8 mouse cellular contexts compared by ENCODE assay signal in genomic region chr5:21672812-21673635, GRCm38 (mm10). TPM values are rescaled to one million over a fixed set of nuclear protein-coding genes. Genes with fewer than 3 reads are reported as not detected.
DNase-seq lines count a peak whose midpoint lies in the region; ATAC-seq and TF ChIP-seq lines count a peak whose summit lies in the region.
"Had no signal": no experiment of that assay in that cellular context is flagged by ENCODE, and none has a peak within 500 bp of the region (broad histone marks: within the 10 kb centered on the region; RNA-seq: fewer than 3 reads in every experiment).

No protein-coding gene starts in this region.

- peak overlapping the region; percentile 61 for H3K27ac ChIP-seq in spleen, adult 2 months (ENCODE audit: insufficient read depth, low read length)
- H3K27ac ChIP-seq in intestine, embryonic 16.5 days (ENCODE audit: low read length): 0 out of 2 replicates have a peak overlapping the region, but pooled peaks have one; percentile 3
- H3K27ac ChIP-seq in neural tube, embryonic 13.5 days (replicated peaks): peak overlapping the region; percentile 38

- peak; percentile 94 for ATAC-seq in intestine, embryonic 16.5 days
- ATAC-seq in neural tube, embryonic 13.5 days (ENCODE audit: low read depth): peak; percentile 68; the same call in 1 of the 2 replicates

- peaks cover 1% of the 10 kb centered on the region; the same call in 1 of the 2 replicates for H3K4me1 ChIP-seq in spleen, adult 2 months (ENCODE audit: control insufficient read depth, insufficient read depth, insufficient read length)
- H3K4me1 ChIP-seq in intestine, embryonic 16.5 days (ENCODE audit: control insufficient read depth, insufficient read depth, low read length): 0 out of 2 replicates have a peak, but pooled peaks cover 4% of the 10 kb centered on the region
- peaks cover 8% of the 10 kb centered on the region for H3K4me1 ChIP-seq in neural tube, embryonic 13.5 days (replicated peaks)
- H3K4me1 ChIP-seq: megakaryocyte, embryonic 14.5 days had no signal

- DNase-seq in spleen, adult 2 months (ENCODE audit: low read depth in 1 of 2, low spot score in 2 of 2): no peak
- no peak for DNase-seq in spleen, postnatal 14 days (ENCODE audit: low spot score in 2 of 2)
- DNase-seq in embryo, embryonic 11.5 days (ENCODE audit: low read depth, low spot score): peak; percentile 24
- no peak for DNase-seq in gastrocnemius, adult 8-10 months (ENCODE audit: low spot score in 2 of 2)
- no peak for DNase-seq in layer of hippocampus, postnatal 14 days (ENCODE audit: low spot score in 2 of 2)

- no peak for TF ChIP-seq POLR2A in spleen, adult 2 months (IDR thresholded peaks at IDR 0.05; ENCODE audit: low read depth, low read length)

- H3K36me3 ChIP-seq in spleen, adult 2 months (ENCODE audit: control insufficient read depth, insufficient read depth, low read length): no peaks in the 10 kb centered on the region; the same call in none of the 2 replicates
- peaks cover 6% of the 10 kb centered on the region for H3K36me3 ChIP-seq in intestine, embryonic 16.5 days (ENCODE audit: control insufficient read depth, insufficient read depth, low read length)
- H3K36me3 ChIP-seq in neural tube, embryonic 13.5 days: peaks cover 28% of the 10 kb centered on the region

- peak overlapping the region; percentile 38 for H3K4me2 ChIP-seq in intestine, embryonic 16.5 days (ENCODE audit: low read depth, low read length)
- H3K4me2 ChIP-seq in neural tube, embryonic 13.5 days: peak overlapping the region; percentile 43

- WGBS in spleen, adult 2 months: 33% methylated on average over 23 of the region's 23 CpGs
- WGBS in intestine, embryonic 16.5 days: 24% methylated on average over 23 of the region's 23 CpGs
- 43% methylated on average over 23 of the region's 23 CpGs for WGBS in neural tube, embryonic 13.5 days

- no peak for TF ChIP-seq CTCF in spleen, adult 2 months (IDR thresholded peaks at IDR 0.05; ENCODE audit: extremely low read depth, insufficient read depth, insufficient read length, insufficient replicate concordance)

- peak overlapping the region; percentile 36; the same call in 1 of the 2 replicates for H3K9ac ChIP-seq in intestine, embryonic 16.5 days (ENCODE audit: low read depth, low read length)
- no peak overlapping the region; the same call in 1 of the 2 replicates for H3K9ac ChIP-seq in neural tube, embryonic 13.5 days

- no peaks in the 10 kb centered on the region for H3K27me3 ChIP-seq in spleen, adult 2 months (ENCODE audit: control insufficient read depth, insufficient read depth, low read length)
- H3K27me3 ChIP-seq in intestine, embryonic 16.5 days (replicated peaks; ENCODE audit: control insufficient read depth, insufficient read depth, low read length): no peaks in the 10 kb centered on the region
- H3K27me3 ChIP-seq in neural tube, embryonic 13.5 days: no peaks in the 10 kb centered on the region
- H3K27me3 ChIP-seq: megakaryocyte, embryonic 14.5 days had no signal

- peak overlapping the region; percentile 35 for H3K4me3 ChIP-seq in spleen, adult 2 months (ENCODE audit: extremely low read depth, insufficient read depth, insufficient read length)
- H3K4me3 ChIP-seq in intestine, embryonic 16.5 days (ENCODE audit: low read length): peak overlapping the region; percentile 26
- H3K4me3 ChIP-seq in neural tube, embryonic 13.5 days: peak overlapping the region; percentile 16
- H3K4me3 ChIP-seq: megakaryocyte, embryonic 14.5 days had no signal

- no peaks in the 10 kb centered on the region for H3K9me3 ChIP-seq in intestine, embryonic 16.5 days (ENCODE audit: control insufficient read depth, low read length)
- no peaks in the 10 kb centered on the region for H3K9me3 ChIP-seq in neural tube, embryonic 13.5 days

RNA-seq across cellular contexts. Expression of gene Armc10, which starts 27.4 kb away (rescaled TPM):
- polyA plus RNA-seq in spleen, adult 2 months (2012; rRNA removed): 49.1 and 49.6 TPM in 2 replicates
- 28.9 and 31.2 TPM in 2 replicates for polyA plus RNA-seq in intestine, embryonic 16.5 days (2015; fragmentation: Nextera tagmentation; extraction: Ambion mirVana)
- polyA plus RNA-seq in neural tube, embryonic 13.5 days (2015; fragmentation: Nextera tagmentation; extraction: Ambion mirVana): 57.4 and 57.8 TPM in 2 replicates
- 1 to 10 TPM; 3.5 to 4.2 (median 3.9) TPM for total RNA-seq in gastrocnemius, adult 8-10 months (2022)
- total RNA-seq in layer of hippocampus, postnatal 14 days (2021): 10 to 100 TPM; 23.9 to 24.9 TPM

RNA-seq across cellular contexts. Expression of gene Fbxl13, which starts 27.6 kb away (rescaled TPM):
- 0.07 TPM in 1 of 2 replicates, not detected in the other for polyA plus RNA-seq in spleen, adult 2 months (2012; rRNA removed)
- polyA plus RNA-seq in intestine, embryonic 16.5 days (2015; fragmentation: Nextera tagmentation; extraction: Ambion mirVana): 0.09 and 0.15 TPM in 2 replicates
- polyA plus RNA-seq in neural tube, embryonic 13.5 days (2015; fragmentation: Nextera tagmentation; extraction: Ambion mirVana): 0.30 and 0.39 TPM in 2 replicates
- total RNA-seq in gastrocnemius, adult 8-10 months (2022): not detected
- total RNA-seq in layer of hippocampus, postnatal 14 days (2021): under 1 TPM; 0.17 to 0.41 TPM

RNA-seq across cellular contexts. Expression of gene Napepld, which starts 28.2 kb away (rescaled TPM):
- 0.75 and 0.80 TPM in 2 replicates for polyA plus RNA-seq in spleen, adult 2 months (2012; rRNA removed)
- 2.6 and 3.1 TPM in 2 replicates for polyA plus RNA-seq in intestine, embryonic 16.5 days (2015; fragmentation: Nextera tagmentation; extraction: Ambion mirVana)
- 2.0 and 2.5 TPM in 2 replicates for polyA plus RNA-seq in neural tube, embryonic 13.5 days (2015; fragmentation: Nextera tagmentation; extraction: Ambion mirVana)
- total RNA-seq in gastrocnemius, adult 8-10 months (2022): 10 to 100 TPM in 2 of 4 experiments, 1 to 10 TPM in 2; 8.3 to 10.4 (median 9.4) TPM
- total RNA-seq in layer of hippocampus, postnatal 14 days (2021): 10 to 100 TPM; 11.6 to 13.0 TPM

Comparison
In these comparisons a context has a peak if more than half of its experiments do, and no peak if none do; other contexts are left out.
1. H3K27ac ChIP-seq: peak in every context shown above with its lines; median percentile 61 in spleen, adult 2 months; 38 in neural tube, embryonic 13.5 days; 3 in intestine, embryonic 16.5 days.